Mouse (Mus musculus): ENCODE measurements around the gene Olfr1371.

DNA sequence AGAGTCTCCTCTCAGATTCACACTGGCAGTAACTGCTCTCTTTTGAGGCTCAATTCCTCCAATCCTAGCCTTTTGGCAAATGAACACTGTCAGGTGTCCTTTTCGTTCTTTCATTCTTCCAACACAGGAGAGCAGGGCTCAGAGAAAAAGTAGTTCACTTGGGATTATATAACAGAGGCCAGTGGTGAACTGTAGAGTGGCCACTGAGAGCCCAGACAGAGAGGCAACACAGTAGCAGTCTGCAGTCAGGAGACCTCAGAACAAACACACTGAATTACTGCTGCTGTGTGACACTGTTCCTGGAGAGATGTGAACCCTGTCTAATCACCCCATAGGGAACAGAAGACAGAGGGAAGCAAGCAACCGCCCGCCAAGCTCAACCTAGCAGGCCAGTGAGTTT, 13.3 kb upstream of the Olfr1371 start:
- TF ChIP-seq CTCF (IDR thresholded peaks at IDR 0.05; ENCODE audit: borderline replicate concordance, insufficient read depth, low read length): no peak
- TF ChIP-seq POLR2A (IDR thresholded peaks at IDR 0.05; ENCODE audit: low read depth, low read length): no peak
